Mouse (Mus musculus): Measurements from ENCODE around the gene Wfdc12. TPM values are rescaled to one million over a fixed set of nuclear protein-coding genes. Genes with fewer than 3 reads are reported as not detected.

The Wfdc12 gene
- polyA plus RNA-seq, 1 experiment from 2014 or later, result not detected

DNA sequence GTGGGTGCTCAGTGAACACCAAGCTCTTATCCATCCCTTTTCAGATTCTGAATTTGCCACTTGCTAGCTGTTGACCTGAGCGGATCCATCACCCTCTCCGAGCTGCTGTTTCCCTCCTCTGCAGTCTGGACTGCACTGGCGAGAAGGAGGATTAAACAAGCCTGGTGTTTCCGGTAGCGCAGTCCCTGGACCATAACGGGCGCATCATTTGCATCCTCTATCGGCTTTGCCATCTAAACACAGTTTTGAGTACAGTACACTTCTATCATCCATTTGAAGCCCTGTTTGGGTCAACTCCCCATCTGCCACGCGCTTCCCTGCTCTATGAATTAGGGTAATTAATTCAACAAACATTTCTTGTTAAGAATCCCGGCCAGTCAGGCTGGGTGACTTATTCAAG is 20.1 kb downstream of the Wfdc12 start:
- Histone ChIP-seq H3K27me3 (ENCODE audit: insufficient read depth, poor library complexity, severe bottlenecking) (peaks cover 92% of the 10 kb centered on the region), H3K27ac (no peak overlapping the region), H3K4me3 (peak overlapping the region; percentile 56; the same call in 1 of the 2 replicates), H3K9me3 (no peaks in the 10 kb centered on the region), H3K36me3 (no peaks in the 10 kb centered on the region), H3K4me1 (peaks cover 36% of the 10 kb centered on the region)
- WGBS, result 8% methylated on average over 11 of the region's 11 CpGs
- no peak for DNase-seq (ENCODE audit: low spot score)

- Histone ChIP-seq H3K9me3 (no peaks in the 10 kb centered on the region), H3K4me3 (peak overlapping the region; percentile 57), H3K36me3 (no peaks in the 10 kb centered on the region), H3K4me1 (peaks cover 30% of the 10 kb centered on the region), H3K27me3 (ENCODE audit: insufficient read depth, poor library complexity, severe bottlenecking) (peaks cover 95% of the 10 kb centered on the region), H3K27ac (no peak overlapping the region)
- 12% methylated on average over 42 of the region's 42 CpGs for WGBS
- no peak for DNase-seq (ENCODE audit: low spot score)
These were observed 21.8 kb downstream of the Wfdc12 start for GRCm38 (mm10) chr2:164168571-164168946.

- DNase-seq (ENCODE audit: low spot score), result no peak
- Histone ChIP-seq H3K27me3 (ENCODE audit: insufficient read depth, poor library complexity, severe bottlenecking) (peaks cover 92% of the 10 kb centered on the region), H3K27ac (peak overlapping the region; percentile 59; the same call in 1 of the 2 replicates), H3K36me3 (no peaks in the 10 kb centered on the region), H3K9me3 (no peaks in the 10 kb centered on the region), H3K4me1 (peaks cover 27% of the 10 kb centered on the region), H3K4me3 (peak overlapping the region; percentile 57)
- WGBS, result 10% methylated on average over 90 of the region's 90 CpGs
These were observed 22.4 kb downstream of the Wfdc12 start for GRCm38 (mm10) chr2:164167752-164168570.

GRCm38 (mm10) chr2:164164941-164165340 is 25.5 kb downstream of the Wfdc12 start:
- 90% methylated on average over 5 of the region's 5 CpGs for WGBS
- peaks cover 70% of the 10 kb centered on the region for H3K27me3 ChIP-seq (ENCODE audit: insufficient read depth, poor library complexity, severe bottlenecking)

GRCm38 (mm10) chr2:164161515-164162055 is 28.8 kb downstream of the Wfdc12 start:
- Histone ChIP-seq H3K9me3 (no peaks in the 10 kb centered on the region), H3K4me1 (no peaks in the 10 kb centered on the region), H3K36me3 (no peaks in the 10 kb centered on the region), H3K4me3 (no peak overlapping the region), H3K27ac (no peak overlapping the region), H3K27me3 (ENCODE audit: insufficient read depth, poor library complexity, severe bottlenecking) (peaks cover 37% of the 10 kb centered on the region)
- 76% methylated on average over 11 of the region's 11 CpGs for WGBS
- DNase-seq (ENCODE audit: low spot score), result no peak

More at GRCm38 (mm10) chr2:164164941-164165340, 25.5 kb downstream of the Wfdc12 start:
- Histone ChIP-seq H3K9me3 (no peaks in the 10 kb centered on the region), H3K4me3 (no peak overlapping the region), H3K4me1 (peaks cover 11% of the 10 kb centered on the region), H3K36me3 (no peaks in the 10 kb centered on the region), H3K27ac (no peak overlapping the region)
- no peak for DNase-seq (ENCODE audit: low spot score)

DNA sequence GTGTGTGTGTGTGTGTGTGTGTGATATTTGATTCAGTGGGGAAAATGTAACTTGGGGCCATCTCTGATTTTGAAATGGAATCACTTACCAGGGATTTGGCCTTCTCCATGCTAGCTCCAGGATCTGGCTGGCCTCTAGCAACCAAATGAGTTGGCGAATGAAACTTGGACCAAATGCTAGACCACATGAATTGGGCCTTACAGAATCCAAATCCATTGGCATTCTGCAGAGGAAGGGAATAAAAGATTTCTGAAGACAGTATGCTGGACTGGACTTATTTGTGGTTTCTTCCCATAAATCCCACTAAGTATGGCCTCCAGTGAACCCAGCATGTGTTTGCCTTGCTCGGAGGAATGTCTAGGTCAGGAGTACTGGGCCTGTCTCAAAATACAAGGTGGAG is 31.6 kb downstream of the Wfdc12 start:
- no peak for DNase-seq (ENCODE audit: low spot score)
- 82% methylated on average over 2 of the region's 2 CpGs for WGBS
- Histone ChIP-seq H3K4me1 (no peaks in the 10 kb centered on the region), H3K27ac (no peak overlapping the region), H3K4me3 (no peak overlapping the region), H3K36me3 (peaks cover 6% of the 10 kb centered on the region; the same call in 1 of the 2 replicates), H3K27me3 (ENCODE audit: insufficient read depth, poor library complexity, severe bottlenecking) (peaks cover 12% of the 10 kb centered on the region; the same call in 1 of the 2 replicates), H3K9me3 (no peaks in the 10 kb centered on the region)

DNA sequence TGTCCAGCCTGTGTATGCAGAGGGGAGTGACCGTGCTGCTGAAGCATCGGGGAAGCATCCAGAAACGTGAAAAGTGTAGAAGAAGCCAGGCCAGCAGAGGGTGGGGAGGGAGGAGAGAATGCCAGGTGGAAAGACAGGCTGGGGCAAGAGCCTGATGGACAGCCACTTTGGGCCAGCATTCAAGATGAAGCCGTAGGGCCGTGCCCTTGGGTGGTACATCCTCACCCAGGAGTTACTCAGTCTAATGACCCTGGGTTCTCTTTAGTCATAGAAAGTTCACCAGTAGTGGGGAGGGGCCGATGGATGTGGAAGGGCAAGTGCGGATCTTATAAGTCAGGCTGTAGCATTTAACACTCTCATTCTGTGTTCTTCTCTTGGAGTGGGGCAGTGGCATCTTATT is 34.2 kb downstream of the Wfdc12 start:
- DNase-seq (ENCODE audit: low spot score), result no peak
- no peak overlapping the region for H3K4me3 ChIP-seq
- H3K4me1 ChIP-seq, result no peaks in the 10 kb centered on the region
- H3K9me3 ChIP-seq, result no peaks in the 10 kb centered on the region
- H3K36me3 ChIP-seq, result peaks cover 28% of the 10 kb centered on the region
- H3K27ac ChIP-seq, result no peak overlapping the region
- no peaks in the 10 kb centered on the region for H3K27me3 ChIP-seq (ENCODE audit: insufficient read depth, poor library complexity, severe bottlenecking)
- WGBS, result 83% methylated on average over 7 of the region's 7 CpGs

- Histone ChIP-seq H3K36me3 (peaks cover 28% of the 10 kb centered on the region), H3K4me1 (peaks cover 15% of the 10 kb centered on the region), H3K27ac (no peak overlapping the region), H3K27me3 (ENCODE audit: insufficient read depth, poor library complexity, severe bottlenecking) (no peaks in the 10 kb centered on the region), H3K9me3 (no peaks in the 10 kb centered on the region), H3K4me3 (no peak overlapping the region)
- 92% methylated on average over 10 of the region's 10 CpGs for WGBS
- DNase-seq (ENCODE audit: low spot score), result no peak
These were observed 36.4 kb downstream of the Wfdc12 start for GRCm38 (mm10) chr2:164154007-164154406.

GRCm38 (mm10) chr2:164152341-164152740 is 38.1 kb downstream of the Wfdc12 start:
- H3K9me3 ChIP-seq, result no peaks in the 10 kb centered on the region
- H3K4me1 ChIP-seq, result peaks cover 15% of the 10 kb centered on the region
- no peak overlapping the region for H3K4me3 ChIP-seq
- H3K27me3 ChIP-seq (ENCODE audit: insufficient read depth, poor library complexity, severe bottlenecking), result no peaks in the 10 kb centered on the region
- DNase-seq (ENCODE audit: low spot score), result no peak
- whole genome bisulfite sequencing, result 87% methylated on average over 11 of the region's 11 CpGs
- no peak overlapping the region for H3K27ac ChIP-seq
- H3K36me3 ChIP-seq, result peaks cover 28% of the 10 kb centered on the region

GRCm38 (mm10) chr2:164150086-164150760 is 40.2 kb downstream of the Wfdc12 start:
- no peaks in the 10 kb centered on the region for H3K27me3 ChIP-seq (ENCODE audit: insufficient read depth, poor library complexity, severe bottlenecking)
- DNase-seq (ENCODE audit: low spot score), result no peak
- peaks cover 22% of the 10 kb centered on the region for H3K36me3 ChIP-seq
- peaks cover 15% of the 10 kb centered on the region for H3K4me1 ChIP-seq
- H3K9me3 ChIP-seq, result no peaks in the 10 kb centered on the region
- WGBS, result 44% methylated on average over 14 of the region's 14 CpGs
- peak overlapping the region; percentile 71 for H3K27ac ChIP-seq
- H3K4me3 ChIP-seq, result no peak overlapping the region

- Histone ChIP-seq H3K4me1 (peaks cover 34% of the 10 kb centered on the region), H3K27ac (no peak overlapping the region), H3K4me3 (no peak overlapping the region), H3K9me3 (no peaks in the 10 kb centered on the region), H3K27me3 (ENCODE audit: insufficient read depth, poor library complexity, severe bottlenecking) (no peaks in the 10 kb centered on the region), H3K36me3 (peaks cover 3% of the 10 kb centered on the region; the same call in 1 of the 2 replicates)
- no peak for DNase-seq (ENCODE audit: low spot score)
- WGBS, result 92% methylated on average over 12 of the region's 12 CpGs
These were observed 43.9 kb downstream of the Wfdc12 start for GRCm38 (mm10) chr2:164146556-164146955.

DNA sequence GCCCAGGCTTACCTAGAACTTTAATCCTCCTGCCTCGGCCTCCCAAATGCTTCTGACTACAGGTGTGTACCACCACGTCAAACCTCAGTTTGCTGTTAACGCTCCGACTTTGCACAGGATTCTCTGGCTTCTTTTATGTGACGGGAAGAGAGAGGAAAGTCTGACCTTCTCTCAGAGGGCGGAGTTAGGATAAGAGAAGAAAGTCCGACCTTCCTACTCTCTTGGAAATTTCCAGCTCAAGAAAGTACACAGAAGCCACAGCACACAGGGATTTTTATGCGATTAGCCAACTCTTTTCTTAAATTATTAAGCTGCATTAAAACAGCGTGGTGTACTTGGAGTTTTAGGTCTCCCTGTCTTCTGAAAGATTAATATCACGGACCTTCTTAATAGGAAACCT is 45.9 kb downstream of the Wfdc12 start:
- no peak overlapping the region for H3K27ac ChIP-seq
- H3K27me3 ChIP-seq (ENCODE audit: insufficient read depth, poor library complexity, severe bottlenecking), result no peaks in the 10 kb centered on the region
- no peaks in the 10 kb centered on the region for H3K9me3 ChIP-seq
- no peak for DNase-seq (ENCODE audit: low spot score)
- no peaks in the 10 kb centered on the region for H3K36me3 ChIP-seq
- peaks cover 36% of the 10 kb centered on the region for H3K4me1 ChIP-seq
- WGBS, result 68% methylated on average over 10 of the region's 10 CpGs
- no peak overlapping the region for H3K4me3 ChIP-seq

GRCm38 (mm10) chr2:164144025-164144424 is 46.4 kb downstream of the Wfdc12 start:
- Histone ChIP-seq H3K27me3 (ENCODE audit: insufficient read depth, poor library complexity, severe bottlenecking) (no peaks in the 10 kb centered on the region), H3K4me3 (no peak overlapping the region), H3K36me3 (no peaks in the 10 kb centered on the region), H3K9me3 (no peaks in the 10 kb centered on the region), H3K4me1 (peaks cover 35% of the 10 kb centered on the region), H3K27ac (no peak overlapping the region)
- WGBS, result 85% methylated on average over 6 of the region's 6 CpGs
- no peak for DNase-seq (ENCODE audit: low spot score)

All from heart, embryonic 10.5 days (tissue).